Mouse (Mus musculus) forebrain, postnatal 0 days (tissue): ENCODE data around the gene R3hdm4. TPM values are rescaled to one million over a fixed set of nuclear protein-coding genes. Genes with fewer than 3 reads are reported as not detected.

Experiments used
- ATAC-seq: fragments of 200-750 bp; cut with Nextera tagmentation; 2 replicates; pipeline ENCODE4 v1.8.0; 2017; ENCODE audit warnings: mild to moderate bottlenecking, moderate library complexity
- DNase-seq: peaks from one replicate; pipeline ENCODE4 v3.0.0-alpha.2; 2015
- H3K27ac ChIP-seq: fragments of 300-500 bp; sonication (generic); 2 replicates; pipeline ENCODE4 v1.5.1; 2014; ENCODE audit warnings: low read depth, mild to moderate bottlenecking, antibody characterized with exemption, low read length, moderate library complexity, mixed read lengths
- H3K27me3 ChIP-seq: fragments of 300-500 bp; sonication (generic); 2 replicates; pipeline ENCODE4 v1.6.1; 2014; ENCODE audit warnings: mild to moderate bottlenecking, low read length, mixed read lengths; ENCODE audit not compliant: insufficient read depth
- H3K36me3 ChIP-seq: fragments of 300-500 bp; sonication (generic); 2 replicates; pipeline ENCODE4 v1.6.1; 2014; ENCODE audit warnings: mild to moderate bottlenecking, moderate library complexity; ENCODE audit not compliant: insufficient read depth
- H3K4me1 ChIP-seq: fragments of 300-500 bp; sonication (generic); 2 replicates; pipeline ENCODE4 v1.6.1; 2014; ENCODE audit warnings: antibody characterized with exemption; ENCODE audit not compliant: insufficient read depth
- H3K4me2 ChIP-seq: fragments of 300-500 bp; sonication (generic); 2 replicates; pipeline ENCODE4 v1.6.1; 2014; ENCODE audit warnings: low read depth, mild to moderate bottlenecking, moderate library complexity
- H3K4me3 ChIP-seq: fragments of 300-500 bp; sonication (generic); 2 replicates; pipeline ENCODE4 v1.5.1; 2014; ENCODE audit warnings: low read depth, low read length, mixed read lengths
- H3K9ac ChIP-seq: fragments of 300-500 bp; sonication (generic); 2 replicates; pipeline ENCODE4 v1.6.1; 2014; ENCODE audit warnings: mild to moderate bottlenecking
- H3K9me3 ChIP-seq: fragments of 300-500 bp; sonication (generic); 2 replicates; pipeline ENCODE4 v1.6.1; 2016; ENCODE audit warnings: low read length
- CTCF ChIP-seq: sonication (generic); IDR thresholded peaks from 2 replicates; pipeline ENCODE4 v1.5.1; 2016; ENCODE audit warnings: antibody characterized with exemption, control low read depth, low read depth
- WGBS: fragments of 180-500 bp; shearing (Covaris S2); extraction: QIAGEN DNeasy Blood & Tissue Kit; methylation state at CpG from one replicate; pipeline ENCODE4 v1.1.7; 2014; 5-methylcytosine and 5-hydroxymethylcytosine counted together
- polyA plus RNA-seq: library from polyadenylated mRNA; unstranded; fragments of >200 nt; fragmentation: Nextera tagmentation; extraction: Ambion mirVana; gene quantifications from 2 replicates; pipeline ENCODE4 v1.2.1, GENCODE M21; 2015
- total RNA-seq: library from RNA; depleted of rRNA; stranded (reverse); fragments of >200 nt; gene quantifications from 2 replicates; pipeline ENCODE4 v1.2.3, GENCODE M21; 2014; rRNA removed

R3hdm4 gene
- total RNA-seq (117 and 129 TPM in 2 replicates), polyA plus RNA-seq (282 and 333 TPM in 2 replicates)

DNA sequence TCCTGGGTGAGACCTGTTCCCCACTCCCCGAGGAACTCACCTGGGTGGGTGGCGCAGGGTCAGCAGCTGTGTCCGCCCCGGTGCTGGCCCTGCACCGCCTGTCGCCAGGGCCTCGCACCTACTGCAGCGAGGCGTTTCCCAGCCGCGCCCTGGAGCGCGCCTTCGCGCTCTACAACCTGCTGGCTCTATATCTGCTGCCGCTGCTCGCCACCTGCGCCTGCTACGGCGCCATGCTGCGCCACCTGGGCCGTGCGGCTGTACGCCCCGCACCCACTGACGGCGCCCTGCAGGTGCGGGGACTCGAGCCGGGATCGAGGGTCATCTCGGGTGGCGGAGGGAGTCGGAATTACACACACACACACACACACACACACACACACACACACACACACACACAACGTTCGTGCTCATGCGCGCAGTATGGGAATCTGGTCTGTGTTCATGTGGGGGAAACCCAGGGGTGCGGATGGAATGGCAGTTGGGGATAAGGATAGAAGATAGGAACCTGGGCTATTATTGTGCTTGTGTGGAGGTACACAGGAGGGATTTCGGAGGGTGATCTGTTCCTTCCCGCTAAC lies at the start of gene R3hdm4:
TSS of gene R3hdm4 (minus strand) at position 251 of the 578 bp plus-strand sequence.
- H3K27ac ChIP-seq = no peak within 1 kb of the TSS
- H3K4me3 ChIP-seq = peak within 1 kb of the TSS; percentile 28
- H3K4me1 ChIP-seq = peaks cover 6% of the 10 kb centered on the region
- 4% methylated on average over 41 of the region's 41 CpGs for WGBS
- no peak for TF ChIP-seq CTCF
- H3K36me3 ChIP-seq = no peaks in the 10 kb centered on the region
- DNase-seq (peak; percentile 55), ATAC-seq (peak; percentile 7; the same call in 1 of the 2 replicates)
- no peaks in the 10 kb centered on the region for H3K9me3 ChIP-seq
- peak within 1 kb of the TSS; percentile 52 for H3K4me2 ChIP-seq
- peaks cover 57% of the 10 kb centered on the region for H3K27me3 ChIP-seq
- H3K9ac ChIP-seq = peak within 1 kb of the TSS; percentile 31; the same call in 1 of the 2 replicates

GRCm38 (mm10) chr10:79970415-79971182 lies 49.6 kb upstream of the R3hdm4 start, which contains the start of gene Grin3b:
TSS of gene Grin3b (plus strand) at chr10:79970715.
- Histone ChIP-seq H3K27me3 (peaks cover 12% of the 10 kb centered on the region), H3K27ac (no peak within 1 kb of the TSS), H3K4me3 (peak within 1 kb of the TSS; percentile 34), H3K9me3 (no peaks in the 10 kb centered on the region), H3K4me1 (no peaks in the 10 kb centered on the region), H3K4me2 (peak within 1 kb of the TSS; percentile 64), H3K36me3 (peaks cover 32% of the 10 kb centered on the region), H3K9ac (peak within 1 kb of the TSS; percentile 39)
- no peak for DNase-seq
- peak; percentile 30 for ATAC-seq
- WGBS = 13% methylated on average over 37 of the region's 47 CpGs
- no peak for TF ChIP-seq CTCF

DNA sequence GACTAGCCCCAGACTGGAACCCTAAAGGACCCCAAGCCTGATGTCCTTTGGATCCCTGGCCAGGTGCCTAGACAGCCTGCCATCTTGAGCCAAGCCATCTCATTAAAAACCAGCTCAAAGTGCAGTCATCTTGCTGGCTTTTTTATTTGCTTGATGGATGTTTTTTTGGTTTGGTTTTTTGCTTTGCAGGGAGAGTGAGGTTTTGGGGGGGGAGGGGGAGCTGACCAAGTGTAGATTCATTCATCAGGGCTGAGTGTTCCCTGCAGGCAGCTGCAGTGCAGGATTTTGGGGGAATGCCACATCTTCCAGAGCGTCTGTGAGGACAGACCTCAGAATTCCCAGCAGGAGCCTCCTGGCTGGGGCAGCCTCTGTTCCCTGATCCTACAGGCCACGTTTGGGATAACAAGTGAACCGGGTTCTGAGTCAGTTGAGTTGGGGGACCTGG lies 48.1 kb upstream of the R3hdm4 start:
- no peak for DNase-seq
- TF ChIP-seq CTCF = no peak
- H3K27me3 ChIP-seq = peaks cover 12% of the 10 kb centered on the region
- H3K4me3 ChIP-seq = no peak overlapping the region
- H3K27ac ChIP-seq = no peak overlapping the region
- H3K9me3 ChIP-seq = no peaks in the 10 kb centered on the region
- H3K9ac ChIP-seq = no peak overlapping the region
- H3K4me1 ChIP-seq = no peaks in the 10 kb centered on the region
- peak; percentile 23; the same call in 1 of the 2 replicates for ATAC-seq
- WGBS = 8% methylated on average over 3 of the region's 3 CpGs
- peaks cover 40% of the 10 kb centered on the region for H3K36me3 ChIP-seq
- no peak overlapping the region for H3K4me2 ChIP-seq

- Histone ChIP-seq H3K36me3 (peaks cover 48% of the 10 kb centered on the region), H3K27me3 (peaks cover 12% of the 10 kb centered on the region), H3K4me1 (no peaks in the 10 kb centered on the region), H3K4me2 (no peak overlapping the region), H3K27ac (no peak overlapping the region), H3K9ac (no peak overlapping the region), H3K9me3 (no peaks in the 10 kb centered on the region), H3K4me3 (no peak overlapping the region)
- no peak for DNase-seq
- ATAC-seq = no peak
- 67% methylated on average over 1 of the region's 1 CpGs for WGBS
- no peak for TF ChIP-seq CTCF
Measured at GRCm38 (mm10) chr10:79968181-79968580, 47.2 kb upstream of the R3hdm4 start.

DNA sequence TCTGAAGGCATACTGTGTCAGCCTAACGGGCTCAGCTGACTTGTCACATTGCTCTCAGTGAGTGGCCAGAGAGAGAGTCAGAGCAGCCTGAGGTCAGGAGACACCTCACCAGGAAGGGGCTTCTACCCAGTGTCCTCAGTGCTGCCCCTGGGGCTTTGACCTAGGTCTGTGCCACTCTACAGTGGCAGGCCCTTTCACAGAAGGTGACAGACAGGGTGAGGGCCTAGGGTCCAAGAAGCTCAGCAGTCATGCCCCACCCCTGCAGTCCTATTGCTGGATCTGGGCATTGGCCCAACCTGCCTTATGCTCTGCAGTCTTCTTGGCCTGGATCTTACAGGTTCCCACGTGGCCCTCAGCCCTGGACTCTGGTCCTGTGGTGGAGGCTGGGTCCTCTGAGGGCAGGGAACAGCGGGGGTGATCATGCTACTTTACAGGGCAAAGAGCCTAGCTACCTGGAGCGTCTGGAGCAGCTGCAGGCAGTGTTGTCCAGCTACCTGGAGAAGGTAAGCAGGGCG lies 45.9 kb upstream of the R3hdm4 start:
- Histone ChIP-seq H3K27ac (no peak overlapping the region), H3K36me3 (peaks cover 59% of the 10 kb centered on the region), H3K27me3 (peaks cover 9% of the 10 kb centered on the region), H3K4me3 (no peak overlapping the region), H3K9ac (no peak overlapping the region), H3K9me3 (no peaks in the 10 kb centered on the region), H3K4me1 (no peaks in the 10 kb centered on the region), H3K4me2 (no peak overlapping the region)
- ATAC-seq = no peak
- TF ChIP-seq CTCF = no peak
- 90% methylated on average over 5 of the region's 5 CpGs for WGBS
- DNase-seq = no peak

DNA sequence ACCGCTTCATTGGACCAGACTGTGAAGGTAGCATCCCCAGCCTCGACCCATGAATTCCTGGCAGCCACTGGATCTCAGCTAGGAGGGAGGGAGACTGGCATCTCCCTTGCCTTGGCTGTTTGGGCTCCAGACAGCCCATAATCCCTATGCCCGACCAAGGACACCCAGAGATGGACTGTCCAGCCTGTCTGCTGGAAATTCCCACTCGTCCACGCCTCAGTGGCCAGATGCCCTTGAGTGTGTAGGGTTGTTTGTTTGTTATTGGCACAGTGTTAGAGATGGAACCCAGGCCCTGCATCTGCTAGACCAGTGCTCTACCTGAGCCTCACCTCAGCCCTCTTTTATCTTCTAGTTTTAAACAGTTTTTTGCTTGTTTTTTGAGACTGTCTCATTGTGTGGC lies 44.3 kb upstream of the R3hdm4 start:
- no peak for TF ChIP-seq CTCF
- peaks cover 62% of the 10 kb centered on the region for H3K36me3 ChIP-seq

DNA sequence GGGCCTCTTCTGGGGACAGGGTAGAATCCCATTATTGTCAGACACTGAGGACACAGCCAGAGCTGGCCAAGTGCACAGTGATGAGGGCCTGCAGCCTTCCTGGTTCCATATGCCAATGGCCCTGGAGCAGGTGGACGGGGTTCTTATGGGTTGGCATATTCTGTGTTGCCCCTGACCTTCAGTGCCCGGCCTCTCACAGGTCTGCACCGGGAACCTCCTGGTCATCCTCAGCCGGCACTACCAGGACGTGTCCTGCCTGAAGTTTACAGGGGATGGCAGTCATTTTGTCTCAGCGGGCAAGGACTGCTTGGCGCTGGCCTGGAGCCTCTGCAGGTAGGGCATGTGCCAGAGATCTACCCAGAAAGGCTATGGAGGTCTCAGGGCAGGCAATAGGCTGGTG lies 43.7 kb upstream of the R3hdm4 start:
- H3K36me3 ChIP-seq = peaks cover 62% of the 10 kb centered on the region
- no peak for TF ChIP-seq CTCF
- 98% methylated on average over 7 of the region's 7 CpGs for WGBS
- no peak overlapping the region for H3K4me2 ChIP-seq
- ATAC-seq (no peak), DNase-seq (no peak)
- H3K27ac ChIP-seq = no peak overlapping the region
- no peaks in the 10 kb centered on the region for H3K9me3 ChIP-seq
- no peaks in the 10 kb centered on the region for H3K4me1 ChIP-seq
- no peak overlapping the region for H3K4me3 ChIP-seq
- H3K9ac ChIP-seq = no peak overlapping the region
- no peaks in the 10 kb centered on the region for H3K27me3 ChIP-seq

More for the DNA sequence above, 44.3 kb upstream of the R3hdm4 start:
- no peak overlapping the region for H3K27ac ChIP-seq
- whole genome bisulfite sequencing = 90% methylated on average over 5 of the region's 5 CpGs
- H3K27me3 ChIP-seq = no peaks in the 10 kb centered on the region
- H3K9ac ChIP-seq = no peak overlapping the region
- no peak overlapping the region for H3K4me2 ChIP-seq
- H3K9me3 ChIP-seq = no peaks in the 10 kb centered on the region
- no peaks in the 10 kb centered on the region for H3K4me1 ChIP-seq
- no peak overlapping the region for H3K4me3 ChIP-seq
- no peak for ATAC-seq
- DNase-seq = no peak
